Mouse (Mus musculus) brain, embryonic 14.5 days (tissue): ENCODE measurements around the gene Rab32.

Experiments
- CTCF ChIP-seq: fragments of 200-500 bp; IDR thresholded peaks from 2 replicates; pipeline ENCODE4 v1.5.1; 2012; ENCODE audit warnings: inconsistent platforms, mild to moderate bottlenecking, moderate library complexity, borderline replicate concordance; ENCODE audit not compliant: insufficient read depth, insufficient read length; ENCODE audit errors: extremely low read depth
- POLR2A ChIP-seq: fragments of 200-500 bp; IDR thresholded peaks from 2 replicates; pipeline ENCODE4 v1.6.1; 2012; ENCODE audit warnings: mild to moderate bottlenecking, inconsistent platforms, borderline replicate concordance; ENCODE audit not compliant: poor library complexity, insufficient read depth, insufficient read length, severe bottlenecking; ENCODE audit errors: extremely low read depth

GRCm38 (mm10) chr10:10557570-10558336, at the start of gene Rab32:
- TF ChIP-seq CTCF (peak; percentile 93), POLR2A (no peak)
